Mouse (Mus musculus): Measurements from ENCODE around the gene Itga7.
"Not testable (repeated sequence)": the region's sequence is repeated elsewhere in the genome, so short reads cannot be mapped to it uniquely, and the experiment has no call there.

Itga7 gene

GRCm38 (mm10) chr10:128990129-128990850 lies 56.7 kb downstream of the Itga7 start:
- DNase-seq (ENCODE audit: low spot score): not testable (repeated sequence)

DNA sequence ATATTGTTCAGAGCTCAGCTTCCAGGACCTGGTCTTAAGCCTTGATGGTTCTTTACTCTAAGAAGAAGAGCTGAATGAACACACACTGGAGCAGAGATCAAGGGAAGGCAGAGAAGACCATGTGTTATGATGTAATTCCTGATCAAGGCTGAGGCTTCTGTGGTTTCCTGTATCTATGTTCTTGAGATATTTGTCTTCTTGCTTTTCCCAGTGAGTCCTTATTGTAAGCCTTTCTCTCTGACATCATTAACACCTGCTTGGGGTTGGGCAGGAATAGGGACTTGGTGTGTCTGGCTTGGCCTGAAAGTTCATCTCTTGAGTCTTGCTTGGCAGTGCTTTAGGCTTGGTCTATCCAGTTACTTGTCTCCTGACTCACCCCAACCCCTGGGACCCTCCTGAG lies 57.4 kb downstream of the Itga7 start:
- no peak for DNase-seq (ENCODE audit: low spot score)

- DNase-seq (ENCODE audit: low spot score): no peak
Measured at GRCm38 (mm10) chr10:128995796-128996195, 62.2 kb downstream of the Itga7 start.

DNA sequence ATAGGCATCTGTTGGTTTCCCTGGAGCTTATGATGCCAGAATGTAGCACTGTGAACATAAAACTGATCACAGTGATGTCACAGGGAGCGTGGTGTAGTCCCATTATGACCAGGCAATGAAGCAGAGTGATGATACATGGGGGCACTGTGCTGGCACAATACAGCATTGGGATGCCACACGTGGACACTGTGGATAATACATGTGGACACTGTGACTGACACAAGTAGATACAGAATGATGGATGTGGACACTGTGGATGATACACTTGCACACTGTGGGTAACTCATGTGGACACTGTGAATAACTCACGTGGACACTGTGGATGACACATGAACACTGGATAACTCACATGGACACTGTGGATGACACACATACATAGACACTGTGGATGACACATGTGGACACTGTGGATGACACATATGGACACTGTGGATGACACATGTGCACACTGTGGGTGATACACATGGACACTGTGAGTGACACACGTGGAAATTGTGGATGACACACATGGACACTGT lies 63.0 kb downstream of the Itga7 start:
- DNase-seq (ENCODE audit: low spot score): no peak

GRCm38 (mm10) chr10:129004032-129004920 lies 70.7 kb downstream of the Itga7 start:
- DNase-seq (ENCODE audit: low spot score): no peak
